Mouse (Mus musculus) midbrain, embryonic 16.5 days (tissue): ENCODE measurements around the gene Capn7. TPM values are rescaled to one million over a fixed set of nuclear protein-coding genes. Genes with fewer than 3 reads are reported as not detected.
A peak's percentile ranks its signal among the peaks of the same experiment; 100 is the strongest.

Source experiments
- ATAC-seq: fragments of 200-750 bp; cut with Nextera tagmentation; 2 replicates; pipeline ENCODE4 v1.8.0; 2017; ENCODE audit warnings: moderate TSS enrichment
- H3K27ac ChIP-seq: fragments of 300-500 bp; sonication (generic); 2 replicates; pipeline ENCODE4 v1.5.1; 2014; ENCODE audit warnings: mild to moderate bottlenecking, low read length, mixed read lengths
- H3K27me3 ChIP-seq: fragments of 300-500 bp; sonication (generic); 2 replicates; pipeline ENCODE4 v1.6.1; 2014; ENCODE audit warnings: low read depth, low read length, mixed read lengths; ENCODE audit not compliant: control insufficient read depth, insufficient read depth
- H3K36me3 ChIP-seq: fragments of 300-500 bp; sonication (generic); 2 replicates; pipeline ENCODE4 v1.6.1; 2014; ENCODE audit warnings: mild to moderate bottlenecking, low read length, moderate library complexity, mixed read lengths; ENCODE audit not compliant: control insufficient read depth, insufficient read depth
- H3K4me1 ChIP-seq: fragments of 300-500 bp; sonication (generic); 2 replicates; pipeline ENCODE4 v1.6.1; 2014; ENCODE audit warnings: mild to moderate bottlenecking, low read length, mixed read lengths; ENCODE audit not compliant: control insufficient read depth, insufficient read depth
- H3K4me2 ChIP-seq: fragments of 300-500 bp; sonication (generic); 2 replicates; pipeline ENCODE4 v1.6.1; 2014; ENCODE audit warnings: mild to moderate bottlenecking, low read length, mixed read lengths
- H3K4me3 ChIP-seq: fragments of 300-500 bp; sonication (generic); 2 replicates; pipeline ENCODE4 v1.5.1; 2014; ENCODE audit warnings: low read depth, mild to moderate bottlenecking, low read length, moderate library complexity, mixed read lengths
- H3K9ac ChIP-seq: fragments of 300-500 bp; sonication (generic); 2 replicates; pipeline ENCODE4 v1.6.1; 2014; ENCODE audit warnings: low read depth, low read length, mixed read lengths
- H3K9me3 ChIP-seq: fragments of 300-500 bp; sonication (generic); replicated peaks from 2 replicates; pipeline ENCODE4 v1.6.1; 2014; ENCODE audit warnings: mild to moderate bottlenecking, low read length, mixed read lengths; ENCODE audit not compliant: control insufficient read depth, poor library complexity, severe bottlenecking
- WGBS: fragments of 180-500 bp; shearing (Covaris S2); extraction: QIAGEN DNeasy Blood & Tissue Kit; methylation state at CpG from one replicate; pipeline ENCODE4 v1.1.7; 2014; 5-methylcytosine and 5-hydroxymethylcytosine counted together
- polyA plus RNA-seq: library from polyadenylated mRNA; unstranded; fragments of >200 nt; fragmentation: Nextera tagmentation; extraction: Ambion mirVana; gene quantifications from 2 replicates; pipeline ENCODE4 v1.2.1, GENCODE M21; 2015

The Capn7 gene
- polyA plus RNA-seq, 1 experiment from 2014 or later = 88.8 TPM

- no peaks in the 10 kb centered on the region for H3K4me1 ChIP-seq
- no peak overlapping the region for H3K4me3 ChIP-seq
- no peaks in the 10 kb centered on the region for H3K27me3 ChIP-seq
- H3K4me2 ChIP-seq = no peak overlapping the region
- H3K27ac ChIP-seq = peak overlapping the region; percentile 42; the same call in 1 of the 2 replicates
- H3K9me3 ChIP-seq = no peaks in the 10 kb centered on the region
- ATAC-seq = no peak
- 70% methylated on average over 13 of the region's 13 CpGs for WGBS
- peaks cover 2% of the 10 kb centered on the region; the same call in 1 of the 2 replicates for H3K36me3 ChIP-seq
- no peak overlapping the region for H3K9ac ChIP-seq
Measured at GRCm38 (mm10) chr14:31388086-31388872, 51.8 kb downstream of the Capn7 start.

GRCm38 (mm10) chr14:31389421-31390147, 53.1 kb downstream of the Capn7 start:
- Histone ChIP-seq H3K4me2 (no peak overlapping the region), H3K27ac (no peak overlapping the region), H3K36me3 (peaks cover 2% of the 10 kb centered on the region; the same call in 1 of the 2 replicates), H3K27me3 (no peaks in the 10 kb centered on the region), H3K4me3 (no peak overlapping the region), H3K4me1 (no peaks in the 10 kb centered on the region), H3K9me3 (no peaks in the 10 kb centered on the region), H3K9ac (no peak overlapping the region)
- WGBS = 89% methylated on average over 8 of the region's 8 CpGs
- no peak for ATAC-seq

- Histone ChIP-seq H3K27me3 (no peaks in the 10 kb centered on the region), H3K4me3 (no peak overlapping the region), H3K4me1 (no peaks in the 10 kb centered on the region), H3K4me2 (no peak overlapping the region), H3K27ac (no peak overlapping the region), H3K36me3 (peaks cover 3% of the 10 kb centered on the region; the same call in 1 of the 2 replicates), H3K9ac (no peak overlapping the region), H3K9me3 (no peaks in the 10 kb centered on the region)
- ATAC-seq = no peak
- WGBS = 82% methylated on average over 5 of the region's 5 CpGs
Measured at GRCm38 (mm10) chr14:31392300-31392699, 55.9 kb downstream of the Capn7 start.

- Histone ChIP-seq H3K9ac (no peak overlapping the region), H3K9me3 (no peaks in the 10 kb centered on the region), H3K27me3 (no peaks in the 10 kb centered on the region), H3K4me3 (no peak overlapping the region), H3K36me3 (peaks cover 3% of the 10 kb centered on the region; the same call in 1 of the 2 replicates), H3K27ac (no peak overlapping the region), H3K4me1 (no peaks in the 10 kb centered on the region), H3K4me2 (no peak overlapping the region)
- ATAC-seq = no peak
- WGBS = 82% methylated on average over 8 of the region's 8 CpGs
Measured at GRCm38 (mm10) chr14:31392873-31393545, 56.6 kb downstream of the Capn7 start.

GRCm38 (mm10) chr14:31393546-31393890, 57.1 kb downstream of the Capn7 start:
- no peaks in the 10 kb centered on the region for H3K9me3 ChIP-seq
- no peak for ATAC-seq
- no peak overlapping the region for H3K4me2 ChIP-seq
- no peaks in the 10 kb centered on the region for H3K4me1 ChIP-seq
- 79% methylated on average over 3 of the region's 3 CpGs for WGBS
- no peak overlapping the region for H3K4me3 ChIP-seq
- no peaks in the 10 kb centered on the region for H3K27me3 ChIP-seq
- H3K9ac ChIP-seq = no peak overlapping the region
- peaks cover 3% of the 10 kb centered on the region; the same call in 1 of the 2 replicates for H3K36me3 ChIP-seq
- H3K27ac ChIP-seq = no peak overlapping the region

- Histone ChIP-seq H3K36me3 (peaks cover 3% of the 10 kb centered on the region; the same call in 1 of the 2 replicates), H3K9ac (no peak overlapping the region), H3K27ac (no peak overlapping the region), H3K4me3 (no peak overlapping the region), H3K4me1 (no peaks in the 10 kb centered on the region), H3K27me3 (no peaks in the 10 kb centered on the region), H3K9me3 (no peaks in the 10 kb centered on the region), H3K4me2 (no peak overlapping the region)
- ATAC-seq = no peak
- 90% methylated on average over 7 of the region's 7 CpGs for WGBS
Measured at GRCm38 (mm10) chr14:31393936-31394630, 57.6 kb downstream of the Capn7 start.

GRCm38 (mm10) chr14:31394822-31395532, 58.5 kb downstream of the Capn7 start:
- no peaks in the 10 kb centered on the region for H3K27me3 ChIP-seq
- H3K36me3 ChIP-seq = peaks cover 3% of the 10 kb centered on the region; the same call in 1 of the 2 replicates
- H3K4me2 ChIP-seq = no peak overlapping the region
- no peak overlapping the region for H3K9ac ChIP-seq
- WGBS = 95% methylated on average over 9 of the region's 9 CpGs
- no peak overlapping the region for H3K4me3 ChIP-seq
- H3K4me1 ChIP-seq = no peaks in the 10 kb centered on the region
- H3K27ac ChIP-seq = no peak overlapping the region
- no peak for ATAC-seq
- H3K9me3 ChIP-seq = no peaks in the 10 kb centered on the region

- no peak overlapping the region for H3K9ac ChIP-seq
- H3K4me2 ChIP-seq = no peak overlapping the region
- peaks cover 3% of the 10 kb centered on the region; the same call in 1 of the 2 replicates for H3K36me3 ChIP-seq
- H3K27me3 ChIP-seq = no peaks in the 10 kb centered on the region
- no peak overlapping the region for H3K27ac ChIP-seq
- no peaks in the 10 kb centered on the region for H3K4me1 ChIP-seq
- no peak overlapping the region for H3K4me3 ChIP-seq
- no peak for ATAC-seq
- WGBS = 88% methylated on average over 7 of the region's 7 CpGs
- H3K9me3 ChIP-seq = no peaks in the 10 kb centered on the region
Measured at GRCm38 (mm10) chr14:31395629-31396199, 59.3 kb downstream of the Capn7 start.
